Mouse (Mus musculus): ENCODE measurements around the gene Dlg2. TPM values are rescaled to one million over a fixed set of nuclear protein-coding genes. Genes with fewer than 3 reads are reported as not detected.

Dlg2 gene
- polyA plus RNA-seq, 1 experiment from 2014 or later = 15.5 TPM

DNA sequence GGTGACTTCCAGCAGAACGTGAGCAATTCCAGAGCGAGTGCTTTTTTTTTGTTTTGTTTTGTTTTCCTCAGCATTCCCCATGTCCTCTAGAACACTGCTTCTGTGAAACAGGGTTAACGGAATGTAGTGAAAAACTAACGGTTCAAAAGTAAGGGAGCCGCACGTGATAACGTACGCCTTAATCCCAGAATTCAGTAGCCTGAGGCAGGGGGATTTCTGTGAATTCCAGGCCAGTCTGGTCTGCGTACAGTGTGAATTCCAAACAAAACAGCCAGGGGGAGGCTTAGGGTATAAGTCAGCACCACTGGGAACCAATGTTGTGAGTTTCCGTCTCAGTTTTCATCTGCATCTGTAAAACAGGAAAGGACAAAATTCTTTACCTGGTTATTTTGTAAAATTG lies 19.0 kb upstream of the Dlg2 start:
- Histone ChIP-seq H3K4me2 (peak overlapping the region; percentile 64), H3K4me3 (peak overlapping the region; percentile 80), H3K27ac (peak overlapping the region; percentile 95), H3K9me3 (no peaks in the 10 kb centered on the region), H3K4me1 (peaks cover 12% of the 10 kb centered on the region), H3K36me3 (peaks cover 16% of the 10 kb centered on the region), H3K9ac (peak overlapping the region; percentile 83), H3K27me3 (no peaks in the 10 kb centered on the region)
- ATAC-seq (ENCODE audit: insufficient number of reproducible peaks, insufficient read depth, low FRiP score, low TSS enrichment, low read depth) = peak; percentile 45; the same call in 1 of the 2 replicates
- WGBS = 5% methylated on average over 10 of the region's 10 CpGs

DNA sequence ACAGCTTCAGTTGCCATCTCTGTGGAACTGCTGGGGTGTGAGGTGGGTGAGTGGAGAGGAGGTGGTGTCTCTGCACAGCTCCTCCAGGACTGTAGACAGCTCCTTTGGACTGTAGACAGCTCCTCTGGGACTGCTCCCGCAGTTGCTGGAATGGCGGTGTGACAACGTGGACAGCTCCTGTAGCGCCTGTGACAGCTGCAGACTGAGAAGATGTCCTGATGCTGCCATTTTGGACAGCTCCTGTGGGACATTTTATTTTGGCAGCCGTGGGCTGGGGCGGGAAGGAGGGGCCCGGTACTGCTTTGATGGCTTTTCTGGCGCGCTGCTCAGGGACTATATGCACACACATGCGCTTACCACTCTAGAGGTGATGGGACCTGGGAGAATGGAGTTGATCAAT lies 16.1 kb upstream of the Dlg2 start:
- Histone ChIP-seq H3K4me3 (no peak overlapping the region), H3K27ac (no peak overlapping the region), H3K9ac (no peak overlapping the region), H3K36me3 (no peaks in the 10 kb centered on the region), H3K4me1 (peaks cover 12% of the 10 kb centered on the region), H3K27me3 (no peaks in the 10 kb centered on the region), H3K4me2 (no peak overlapping the region), H3K9me3 (no peaks in the 10 kb centered on the region)
- ATAC-seq (ENCODE audit: insufficient number of reproducible peaks, insufficient read depth, low FRiP score, low TSS enrichment, low read depth) = no peak
- WGBS = 57% methylated on average over 10 of the region's 10 CpGs

DNA sequence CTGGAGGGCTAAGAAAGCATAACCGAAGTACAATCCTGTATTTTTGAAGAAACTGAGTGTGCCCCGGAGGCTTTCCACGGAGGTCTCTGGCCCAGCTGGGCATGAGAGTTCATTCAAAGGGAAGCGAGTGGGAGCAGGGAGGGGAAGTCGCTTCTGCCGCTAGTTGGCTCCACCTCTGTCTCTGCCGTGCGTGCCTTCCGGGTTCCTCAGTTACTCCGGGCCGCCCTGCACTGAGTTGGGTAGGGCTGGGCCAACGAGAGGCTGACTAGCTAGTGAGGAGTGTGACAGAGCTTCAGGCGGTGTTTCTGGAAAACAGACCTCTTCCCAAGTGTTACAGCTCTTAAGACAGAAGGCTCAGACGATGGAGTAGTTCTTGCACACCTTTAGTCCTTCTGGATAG lies 15.5 kb upstream of the Dlg2 start:
- Histone ChIP-seq H3K9me3 (no peaks in the 10 kb centered on the region), H3K27me3 (no peaks in the 10 kb centered on the region), H3K4me2 (peak overlapping the region; percentile 31), H3K9ac (no peak overlapping the region), H3K36me3 (no peaks in the 10 kb centered on the region), H3K27ac (no peak overlapping the region), H3K4me3 (no peak overlapping the region), H3K4me1 (peaks cover 8% of the 10 kb centered on the region)
- WGBS = 15% methylated on average over 14 of the region's 14 CpGs
- ATAC-seq (ENCODE audit: insufficient number of reproducible peaks, insufficient read depth, low FRiP score, low TSS enrichment, low read depth) = no peak

DNA sequence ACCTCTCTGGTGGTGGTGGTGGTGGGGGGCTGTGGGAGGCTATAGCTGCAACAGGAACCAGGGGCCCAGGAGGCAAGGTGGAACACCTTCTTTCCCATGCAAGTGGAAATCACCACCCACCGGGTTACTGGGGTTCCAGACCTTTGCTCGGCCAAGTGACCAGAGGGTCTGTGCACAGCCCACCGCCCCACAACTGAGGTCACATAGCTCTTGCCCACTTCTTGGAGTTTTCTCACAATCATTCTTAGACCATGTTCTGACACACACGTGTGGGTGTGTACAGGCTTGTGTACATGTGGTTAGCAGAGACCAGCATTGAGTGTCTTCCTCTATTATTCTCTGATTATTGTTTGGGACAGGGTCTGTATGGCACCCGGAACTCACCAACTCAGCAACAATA lies 15.0 kb upstream of the Dlg2 start:
- no peak for ATAC-seq (ENCODE audit: insufficient number of reproducible peaks, insufficient read depth, low FRiP score, low TSS enrichment, low read depth)
- Histone ChIP-seq H3K4me1 (peaks cover 3% of the 10 kb centered on the region), H3K4me2 (no peak overlapping the region; the same call in 1 of the 2 replicates), H3K9me3 (no peaks in the 10 kb centered on the region), H3K36me3 (no peaks in the 10 kb centered on the region), H3K4me3 (no peak overlapping the region), H3K27me3 (no peaks in the 10 kb centered on the region), H3K27ac (no peak overlapping the region), H3K9ac (no peak overlapping the region)
- 91% methylated on average over 5 of the region's 5 CpGs for WGBS

DNA sequence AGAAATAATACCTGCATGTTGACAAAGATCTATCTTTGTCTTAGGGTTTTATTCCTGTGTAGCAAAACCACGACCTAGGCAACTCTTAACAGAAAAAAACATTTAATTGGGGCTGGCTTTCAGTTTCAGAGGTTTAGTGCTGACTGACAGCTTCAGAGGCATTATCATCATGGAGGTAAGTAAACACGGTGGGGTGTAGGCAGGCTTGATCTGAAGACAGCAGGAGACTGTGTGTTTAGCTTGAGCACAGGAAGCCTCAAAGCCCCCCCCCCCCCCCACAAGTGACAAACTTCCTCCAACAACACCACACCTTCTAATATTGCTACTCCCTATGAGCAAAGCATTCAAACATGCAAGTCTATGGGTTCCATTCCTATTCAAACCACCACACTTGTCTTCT lies 3.0 kb upstream of the Dlg2 start:
- Histone ChIP-seq H3K9ac (no peak overlapping the region), H3K4me3 (no peak overlapping the region), H3K27me3 (peaks cover 4% of the 10 kb centered on the region; the same call in 1 of the 2 replicates), H3K4me2 (no peak overlapping the region), H3K9me3 (no peaks in the 10 kb centered on the region), H3K36me3 (peaks cover 10% of the 10 kb centered on the region), H3K27ac (no peak overlapping the region), H3K4me1 (peaks cover 12% of the 10 kb centered on the region)
- ATAC-seq (ENCODE audit: insufficient number of reproducible peaks, insufficient read depth, low FRiP score, low TSS enrichment, low read depth) = no peak
- WGBS = 72% methylated on average over 2 of the region's 2 CpGs

DNA sequence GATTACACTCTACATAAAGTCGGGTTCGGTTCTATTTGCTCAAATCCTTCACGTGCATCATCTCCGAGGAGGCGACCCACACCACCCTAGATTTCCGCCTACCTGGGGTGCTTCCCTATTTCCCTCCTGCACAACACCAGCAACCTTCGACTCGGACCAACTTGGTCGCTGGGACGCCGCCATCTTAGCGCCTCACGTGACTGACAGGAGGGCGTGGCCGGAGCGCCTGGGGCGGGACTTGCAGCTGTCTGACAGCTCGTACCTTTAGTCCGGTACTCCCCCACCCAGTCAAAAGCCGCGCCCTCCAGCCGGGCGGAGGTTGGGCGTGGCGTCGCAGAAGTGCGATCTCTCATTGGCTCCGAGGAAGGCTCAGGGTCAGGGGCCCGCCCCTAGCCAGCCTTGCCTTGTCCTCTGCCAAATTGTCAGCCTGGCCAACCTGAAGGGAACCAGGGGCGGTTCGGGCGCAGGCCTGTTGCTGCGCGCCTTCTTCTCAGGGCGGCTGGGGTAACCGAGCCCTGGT lies 619 bp upstream of the Dlg2 start, which contains the start of gene Tmem126b:
Gene Tmem126b (minus strand): TSS at position 209 of the 520 bp plus-strand sequence.
- Histone ChIP-seq H3K4me3 (peak within 1 kb of the TSS; percentile 68), H3K27ac (peak within 1 kb of the TSS; percentile 74), H3K36me3 (no peaks in the 10 kb centered on the region)

DNA sequence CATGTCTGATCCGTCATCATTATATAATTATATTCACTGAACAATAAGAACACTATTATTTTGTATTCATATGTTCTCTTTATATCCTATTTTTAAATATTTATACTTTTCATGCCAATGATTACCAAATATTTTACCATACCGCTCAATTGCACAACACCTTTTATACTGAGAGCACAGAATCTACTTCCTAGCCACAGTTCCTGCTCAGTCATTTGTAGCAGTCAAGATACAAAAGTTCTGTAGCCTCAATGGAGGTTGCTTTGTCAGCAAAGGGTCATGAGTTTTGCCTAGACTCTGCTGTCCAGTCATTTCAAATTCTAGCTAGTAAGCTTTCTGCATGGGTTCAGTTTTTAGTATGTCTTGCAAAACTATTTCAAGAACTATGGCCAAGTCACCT lies 6.1 kb downstream of the Dlg2 start:
- no peak overlapping the region for H3K4me3 ChIP-seq
- H3K27me3 ChIP-seq = peaks cover 2% of the 10 kb centered on the region; the same call in 1 of the 2 replicates
- no peaks in the 10 kb centered on the region for H3K9me3 ChIP-seq
- no peak overlapping the region for H3K9ac ChIP-seq
- H3K27ac ChIP-seq = no peak overlapping the region
- WGBS = 84% methylated on average over 2 of the region's 2 CpGs
- no peaks in the 10 kb centered on the region for H3K4me1 ChIP-seq
- ATAC-seq (ENCODE audit: insufficient number of reproducible peaks, insufficient read depth, low FRiP score, low TSS enrichment, low read depth) = no peak
- H3K36me3 ChIP-seq = no peaks in the 10 kb centered on the region
- no peak overlapping the region for H3K4me2 ChIP-seq

More for the DNA sequence above, 619 bp upstream of the Dlg2 start, which contains the start of gene Tmem126b:
- H3K4me1 ChIP-seq = peaks cover 12% of the 10 kb centered on the region
- peak within 1 kb of the TSS; percentile 78 for H3K9ac ChIP-seq
- H3K4me2 ChIP-seq = peak within 1 kb of the TSS; percentile 88
- peak; percentile 100 for ATAC-seq (ENCODE audit: insufficient number of reproducible peaks, insufficient read depth, low FRiP score, low TSS enrichment, low read depth)
- 0% methylated on average over 36 of the region's 36 CpGs for WGBS
- peaks cover 6% of the 10 kb centered on the region; the same call in 1 of the 2 replicates for H3K27me3 ChIP-seq
- H3K9me3 ChIP-seq = no peaks in the 10 kb centered on the region

DNA sequence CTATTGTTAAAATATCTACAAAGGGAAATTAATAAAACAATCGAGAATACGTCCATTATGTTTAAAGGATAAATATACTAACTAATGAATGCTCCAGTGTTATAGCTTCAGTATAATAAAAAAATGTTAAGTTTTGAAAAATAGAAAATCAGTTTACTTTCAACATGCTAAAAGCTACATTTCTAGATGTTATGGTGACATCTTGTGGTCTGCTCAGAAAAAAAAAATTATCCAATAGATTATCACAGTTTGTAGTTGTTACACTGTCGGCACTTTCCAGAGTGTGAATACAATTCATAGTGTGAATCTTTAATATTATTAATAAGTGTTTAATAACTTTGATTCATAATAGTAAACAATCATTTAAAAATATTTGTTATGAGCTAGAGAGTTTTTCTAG lies 31.7 kb downstream of the Dlg2 start:
- Histone ChIP-seq H3K27ac (no peak overlapping the region), H3K9me3 (no peaks in the 10 kb centered on the region), H3K4me1 (no peaks in the 10 kb centered on the region), H3K36me3 (no peaks in the 10 kb centered on the region), H3K4me3 (no peak overlapping the region), H3K9ac (no peak overlapping the region), H3K4me2 (no peak overlapping the region), H3K27me3 (no peaks in the 10 kb centered on the region)
- no peak for ATAC-seq (ENCODE audit: insufficient number of reproducible peaks, insufficient read depth, low FRiP score, low TSS enrichment, low read depth)
- WGBS = 78% methylated on average over 3 of the region's 3 CpGs

DNA sequence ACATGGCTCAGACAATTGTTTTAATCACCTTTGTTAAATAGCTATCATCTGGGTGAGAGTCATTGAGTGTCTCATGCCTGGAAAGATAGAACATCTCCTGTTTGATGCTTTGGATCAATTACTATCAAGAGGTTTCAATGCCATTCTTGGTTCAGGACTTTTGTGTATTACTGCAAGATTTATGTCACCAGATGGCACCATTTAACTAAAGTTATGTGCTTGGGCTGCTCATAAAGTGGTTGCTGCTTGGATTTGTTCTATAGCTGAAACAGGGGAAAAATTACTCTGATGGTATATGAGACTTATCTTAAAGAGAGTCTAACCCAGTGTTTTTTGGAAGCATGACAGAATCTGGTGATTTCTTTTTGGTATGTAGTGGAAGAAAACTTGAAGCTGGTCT lies 35.8 kb downstream of the Dlg2 start:
- no peak overlapping the region for H3K9ac ChIP-seq
- H3K27ac ChIP-seq = no peak overlapping the region
- no peaks in the 10 kb centered on the region for H3K36me3 ChIP-seq
- no peak for ATAC-seq (ENCODE audit: insufficient number of reproducible peaks, insufficient read depth, low FRiP score, low TSS enrichment, low read depth)
- no peaks in the 10 kb centered on the region for H3K27me3 ChIP-seq
- H3K4me3 ChIP-seq = no peak overlapping the region
- no peaks in the 10 kb centered on the region for H3K9me3 ChIP-seq
- no peak overlapping the region for H3K4me2 ChIP-seq
- H3K4me1 ChIP-seq = no peaks in the 10 kb centered on the region

DNA sequence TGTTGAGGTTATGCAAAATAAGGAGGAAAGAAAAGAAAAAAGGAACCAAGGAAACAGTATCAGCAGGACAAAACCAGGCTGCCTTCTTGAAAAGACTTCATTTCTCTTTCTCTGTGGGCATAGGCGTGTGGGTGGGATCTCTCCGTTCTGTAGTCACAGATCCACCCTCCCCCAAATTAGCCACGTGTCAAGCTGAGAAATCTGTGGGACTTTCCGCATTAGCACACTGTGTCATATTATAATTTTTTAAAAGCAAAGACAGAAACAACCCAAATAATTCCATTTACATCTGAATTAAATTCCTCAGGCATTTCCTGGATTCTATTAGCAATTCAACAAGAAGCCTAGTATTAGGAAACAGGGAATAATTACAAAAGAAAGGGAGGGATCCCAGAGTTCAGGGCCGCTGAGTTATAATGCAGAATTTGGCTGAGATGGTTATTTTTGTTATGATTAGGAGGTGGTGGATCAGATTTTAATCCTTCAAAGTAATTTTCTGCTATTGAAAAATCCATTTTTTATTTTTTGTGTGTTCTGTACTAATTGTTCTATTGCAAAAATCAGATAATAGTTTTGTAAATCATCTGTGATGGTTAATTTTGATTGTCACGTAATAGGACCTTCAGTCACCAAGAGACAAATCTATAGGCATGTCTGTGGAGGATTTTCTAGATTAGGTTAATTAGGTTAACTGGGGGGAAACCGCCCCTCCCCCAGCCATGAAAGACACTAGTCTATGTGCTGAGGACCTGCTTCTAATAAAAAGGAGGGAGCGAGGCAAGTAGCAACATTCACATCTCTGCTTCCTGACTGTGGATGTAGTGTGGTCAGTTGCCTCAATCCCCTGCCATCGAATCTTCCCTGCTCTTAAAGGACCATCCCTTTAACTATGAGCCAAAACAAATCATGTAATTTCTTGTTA lies 63.3 kb downstream of the Dlg2 start:
- WGBS = 32% methylated on average over 9 of the region's 9 CpGs
- H3K4me2 ChIP-seq = no peak overlapping the region
- no peaks in the 10 kb centered on the region for H3K27me3 ChIP-seq
- no peaks in the 10 kb centered on the region for H3K4me1 ChIP-seq
- H3K4me3 ChIP-seq = no peak overlapping the region
- no peak for ATAC-seq (ENCODE audit: insufficient number of reproducible peaks, insufficient read depth, low FRiP score, low TSS enrichment, low read depth)
- H3K9ac ChIP-seq = no peak overlapping the region
- H3K36me3 ChIP-seq = no peaks in the 10 kb centered on the region
- H3K9me3 ChIP-seq = no peaks in the 10 kb centered on the region
- no peak overlapping the region for H3K27ac ChIP-seq

DNA sequence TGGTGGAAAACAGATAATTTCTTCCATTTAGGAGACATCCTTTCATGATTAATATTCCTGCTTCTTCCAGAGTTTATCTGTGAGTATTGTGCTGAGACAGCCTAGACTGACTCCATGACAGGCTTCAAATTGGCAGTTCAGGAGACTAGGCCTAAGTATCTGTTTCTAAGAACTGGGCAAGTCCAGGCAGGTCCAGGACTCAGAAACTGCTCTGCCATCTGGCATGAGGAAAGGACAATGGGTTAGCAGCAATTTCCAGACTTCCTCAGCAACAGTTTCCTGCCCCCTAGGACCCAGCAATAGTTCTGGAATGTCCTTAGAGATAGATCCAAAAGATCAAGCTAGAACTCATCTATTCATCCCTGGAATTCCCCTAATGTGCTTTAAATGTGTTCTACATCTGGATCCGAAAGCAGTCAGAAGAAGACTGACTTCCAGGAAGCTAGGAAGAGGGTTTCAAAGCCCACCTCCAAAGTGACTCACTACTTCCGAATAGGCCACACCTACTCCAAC lies 64.4 kb downstream of the Dlg2 start:
- Histone ChIP-seq H3K4me1 (no peaks in the 10 kb centered on the region), H3K27ac (no peak overlapping the region), H3K27me3 (no peaks in the 10 kb centered on the region), H3K9me3 (no peaks in the 10 kb centered on the region), H3K9ac (no peak overlapping the region), H3K4me2 (no peak overlapping the region), H3K4me3 (no peak overlapping the region), H3K36me3 (no peaks in the 10 kb centered on the region)
- no peak for ATAC-seq (ENCODE audit: insufficient number of reproducible peaks, insufficient read depth, low FRiP score, low TSS enrichment, low read depth)
- WGBS = 74% methylated on average over 2 of the region's 2 CpGs

DNA sequence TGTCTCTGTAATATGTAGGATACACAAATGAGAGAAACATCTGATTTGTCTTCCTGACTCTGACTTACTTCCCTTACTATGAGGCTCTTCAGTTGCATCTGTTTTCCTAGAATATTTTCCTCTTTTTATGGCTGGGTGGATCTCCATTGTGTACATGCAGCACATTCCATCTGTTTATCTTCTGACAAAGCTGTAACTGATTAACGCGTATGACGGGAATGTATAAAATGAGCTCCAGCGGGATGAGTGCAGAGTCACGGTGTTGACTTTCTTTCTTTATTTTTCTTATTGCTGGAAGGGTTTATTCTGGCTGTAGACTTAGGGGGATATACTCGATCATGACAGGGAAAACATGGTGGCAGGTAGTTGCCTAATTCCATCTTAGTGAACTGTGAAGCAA lies 76.9 kb downstream of the Dlg2 start:
- 62% methylated on average over 6 of the region's 6 CpGs for WGBS
- ATAC-seq (ENCODE audit: insufficient number of reproducible peaks, insufficient read depth, low FRiP score, low TSS enrichment, low read depth) = no peak
- no peaks in the 10 kb centered on the region for H3K27me3 ChIP-seq
- no peaks in the 10 kb centered on the region for H3K4me1 ChIP-seq
- H3K9ac ChIP-seq = no peak overlapping the region
- no peaks in the 10 kb centered on the region for H3K36me3 ChIP-seq
- H3K4me3 ChIP-seq = no peak overlapping the region
- no peaks in the 10 kb centered on the region for H3K9me3 ChIP-seq
- H3K4me2 ChIP-seq = no peak overlapping the region
- no peak overlapping the region for H3K27ac ChIP-seq

Measured in embryonic facial prominence, embryonic 13.5 days (tissue).